Mouse (Mus musculus) left cerebral cortex, postnatal 4 days (tissue): ENCODE data around the gene Lyrm9. TPM values are rescaled to one million over a fixed set of nuclear protein-coding genes. Genes with fewer than 3 reads are reported as not detected.
"Not testable (repeated sequence)": the region's sequence is repeated elsewhere in the genome, so short reads cannot be mapped to it uniquely, and the experiment has no call there.

Experiments used
- DNase-seq: peaks from one replicate; pipeline ENCODE4 v3.0.0-alpha.2; 2022
- intact Hi-C: fragments of 180-260 bp; cut with DNase I; formaldehyde crosslinking; loops from one replicate; pipeline ENCODE4 v1.15.1; 2025
- total RNA-seq, 2 experiments: library from RNA; stranded (reverse); gene quantifications; 2 replicates each; pipeline ENCODE4 v1.2.3; 2021

Gene Lyrm9
- total RNA-seq, 2 experiments from 2014 or later = 28.0 to 36.5 TPM

- no peak for DNase-seq
- intact Hi-C loops = no loop called here
These were observed 21.8 kb downstream of the Lyrm9 start for GRCm38 (mm10) chr11:78847884-78848848.

- intact Hi-C loops = loop anchor here (10.0 kb wide), 1 partner anchor 365 kb away; no protein-coding TSS in a partner anchor
- DNase-seq = no peak
These were observed 23.5 kb downstream of the Lyrm9 start for GRCm38 (mm10) chr11:78849859-78850258.

DNA sequence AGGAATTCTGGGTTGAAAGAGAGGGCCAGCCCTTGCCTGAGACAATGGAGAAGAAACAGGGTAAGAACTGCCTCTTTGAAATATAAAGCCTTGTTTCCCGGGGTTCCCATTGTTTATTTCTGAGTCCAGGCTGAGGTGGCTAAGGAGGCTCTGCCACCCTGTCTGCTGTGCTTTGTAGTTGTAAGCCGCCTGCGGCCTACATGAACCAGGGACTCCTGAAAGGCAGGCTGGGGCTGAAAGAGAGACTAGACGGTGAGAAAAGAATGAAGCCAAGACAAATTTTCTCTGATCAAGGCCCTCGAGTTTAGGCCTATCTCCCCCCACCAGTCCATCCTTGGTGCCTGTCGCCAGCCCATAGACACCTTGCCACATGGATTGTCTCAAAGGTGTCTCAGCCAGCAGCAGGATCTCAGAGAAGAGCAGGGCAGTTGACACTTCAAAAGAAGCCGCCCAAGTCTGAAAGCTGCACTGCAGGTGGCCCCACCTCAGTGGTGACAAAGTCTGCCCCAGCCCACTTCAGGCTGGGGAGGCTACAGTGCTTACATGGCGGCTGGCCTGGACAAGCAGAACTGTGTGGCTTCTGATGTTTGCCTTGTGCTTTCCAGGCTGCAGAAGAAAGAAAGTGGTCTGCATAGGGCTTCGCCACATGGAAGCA lies 25.0 kb downstream of the Lyrm9 start:
- intact Hi-C loops = loop anchor here (10.0 kb wide), 1 partner anchor 363 kb away; no protein-coding TSS in a partner anchor
- DNase-seq = no peak

GRCm38 (mm10) chr11:78851871-78852265 lies 25.5 kb downstream of the Lyrm9 start:
- intact Hi-C loops = loop anchor here (10.0 kb wide), 1 partner anchor 363 kb away; no protein-coding TSS in a partner anchor
- DNase-seq = no peak

GRCm38 (mm10) chr11:78852529-78852928 lies 26.1 kb downstream of the Lyrm9 start:
- DNase-seq = no peak
- intact Hi-C loops = loop anchor here (10.0 kb wide), 1 partner anchor 362 kb away; no protein-coding TSS in a partner anchor

GRCm38 (mm10) chr11:78856310-78856709 lies 29.9 kb downstream of the Lyrm9 start:
- intact Hi-C loops = loop anchor here (10.0 kb wide), 1 partner anchor 358 kb away; no protein-coding TSS in a partner anchor
- peak; percentile 89 for DNase-seq

- intact Hi-C loops = loop anchor here (10.0 kb wide), 1 partner anchor 357 kb away; no protein-coding TSS in a partner anchor
- DNase-seq = no peak
These were observed 31.2 kb downstream of the Lyrm9 start for GRCm38 (mm10) chr11:78857611-78858010.

DNA sequence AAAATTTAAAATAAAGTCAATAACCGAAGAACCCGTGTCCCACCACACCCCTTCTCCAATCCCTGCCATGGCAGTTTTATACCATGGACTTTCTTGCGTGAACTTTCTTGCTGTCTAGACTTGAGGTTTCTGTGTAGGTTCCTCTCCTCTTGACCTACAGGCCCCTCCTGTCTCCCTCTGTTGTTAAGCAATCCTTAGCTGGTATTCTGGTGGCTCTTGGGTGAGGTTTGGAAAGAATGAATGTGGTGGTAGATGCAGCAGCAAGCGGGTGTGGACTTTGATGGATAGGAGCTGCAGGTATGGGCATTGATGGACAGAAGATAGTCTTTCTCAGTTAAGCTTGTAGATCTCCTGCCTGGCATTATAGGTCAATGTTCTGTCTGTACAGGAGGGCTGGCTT lies 37.5 kb downstream of the Lyrm9 start:
- intact Hi-C loops = loop anchor here (5.0 kb wide), 1 partner anchor 93 kb away; no protein-coding TSS in a partner anchor
- no peak for DNase-seq

- intact Hi-C loops = loop anchor here (5.0 kb wide), 1 partner anchor 93 kb away; no protein-coding TSS in a partner anchor
- DNase-seq = no peak
These were observed 38.3 kb downstream of the Lyrm9 start for GRCm38 (mm10) chr11:78864567-78865278.

- intact Hi-C loops = no loop called here
- no peak for DNase-seq
These were observed 38.9 kb downstream of the Lyrm9 start for GRCm38 (mm10) chr11:78865314-78865713.

DNA sequence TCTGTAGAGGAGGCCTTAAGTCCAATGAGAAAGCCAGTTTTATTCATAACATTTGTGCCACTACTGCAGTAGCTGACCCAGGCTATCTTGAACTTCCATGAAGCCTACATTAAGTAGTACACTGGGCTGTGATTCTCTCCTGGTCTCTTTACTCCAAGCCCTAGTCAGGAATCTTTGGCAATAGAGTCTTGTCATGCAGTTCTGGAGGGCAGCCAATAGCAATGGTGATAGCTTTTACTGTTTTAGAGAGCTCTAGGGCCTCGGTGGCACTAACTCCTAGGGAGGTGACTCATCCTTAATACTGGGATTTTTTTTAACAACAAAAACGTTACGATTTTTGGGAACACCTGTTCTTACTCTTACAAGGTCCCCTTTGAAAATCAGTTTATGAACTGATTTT lies 40.1 kb downstream of the Lyrm9 start:
- no peak for DNase-seq
- intact Hi-C loops = no loop called here

GRCm38 (mm10) chr11:78867696-78868095 lies 41.3 kb downstream of the Lyrm9 start:
- intact Hi-C loops = no loop called here
- DNase-seq = no peak

GRCm38 (mm10) chr11:78869205-78869604 lies 42.8 kb downstream of the Lyrm9 start:
- DNase-seq, intact Hi-C loops: not testable (repeated sequence)

- intact Hi-C loops = no loop called here
- DNase-seq = no peak
These were observed 44.5 kb downstream of the Lyrm9 start for GRCm38 (mm10) chr11:78870891-78871290.

GRCm38 (mm10) chr11:78872782-78873181 lies 46.4 kb downstream of the Lyrm9 start:
- DNase-seq = no peak
- intact Hi-C loops = no loop called here

GRCm38 (mm10) chr11:78879727-78880126 lies 53.3 kb downstream of the Lyrm9 start:
- no peak for DNase-seq
- intact Hi-C loops = no loop called here

GRCm38 (mm10) chr11:78886693-78887092 lies 60.3 kb downstream of the Lyrm9 start:
- DNase-seq = peak; percentile 4
- intact Hi-C loops = no loop called here

DNA sequence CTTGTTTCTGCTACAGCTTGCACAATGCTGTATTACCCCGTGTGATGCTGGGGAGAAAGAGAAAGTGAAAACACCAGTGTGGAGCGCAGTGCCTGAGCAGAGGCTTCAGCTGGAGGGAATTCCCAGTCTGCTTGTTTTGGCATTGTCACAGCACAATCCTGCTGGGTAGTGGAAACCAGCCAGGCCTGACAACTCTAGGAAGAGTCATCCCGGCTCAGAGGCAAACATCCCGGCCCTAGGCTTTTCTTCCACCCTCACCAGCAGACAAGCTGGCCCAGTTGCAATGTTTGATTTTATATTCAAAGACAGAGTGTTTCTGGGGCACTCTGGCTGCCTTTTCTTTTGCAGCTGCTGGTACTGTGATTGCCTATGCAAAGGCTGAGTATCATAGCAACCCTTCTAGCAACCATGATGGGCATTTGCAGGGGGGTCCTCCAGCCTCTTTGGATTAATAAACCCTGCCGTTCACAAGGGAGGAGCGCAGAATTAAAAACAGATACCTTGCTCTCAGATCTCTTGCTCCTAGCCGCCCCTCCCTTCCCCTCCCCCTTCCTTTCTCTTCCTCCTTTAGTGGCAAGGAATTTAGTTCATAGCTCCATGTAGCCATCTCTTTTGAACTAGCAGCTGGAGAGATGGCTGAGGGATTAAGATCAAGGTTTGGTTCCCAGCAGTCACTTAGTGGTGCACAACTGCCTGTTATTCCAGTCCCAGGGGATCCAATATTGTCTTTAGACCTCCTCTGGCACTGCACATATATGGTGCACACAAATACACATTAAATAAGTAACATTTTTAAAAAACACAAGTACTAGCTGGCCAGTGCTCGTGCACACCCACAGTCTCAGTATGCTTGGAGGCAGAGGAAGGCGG lies 61.0 kb downstream of the Lyrm9 start:
- peak; percentile 92 for DNase-seq
- intact Hi-C loops = no loop called here

GRCm38 (mm10) chr11:78889156-78889555 lies 62.8 kb downstream of the Lyrm9 start:
- no peak for DNase-seq
- intact Hi-C loops = no loop called here
